Mouse (Mus musculus) liver, embryonic 15.5 days (tissue): ENCODE measurements around the gene Rps12. TPM values are rescaled to one million over a fixed set of nuclear protein-coding genes. Genes with fewer than 3 reads are reported as not detected.
A peak's percentile ranks its signal among the peaks of the same experiment; 100 is the strongest.
"Not testable (repeated sequence)": the region's sequence is repeated elsewhere in the genome, so short reads cannot be mapped to it uniquely, and the experiment has no call there.

ENCODE experiments used
- ATAC-seq: fragments of 200-750 bp; cut with Nextera tagmentation; 2 replicates; pipeline ENCODE4 v1.8.0; 2017; ENCODE audit warnings: moderate number of reproducible peaks, mild to moderate bottlenecking, moderate library complexity; ENCODE audit not compliant: insufficient read depth
- H3K27ac ChIP-seq: fragments of 300-500 bp; sonication (generic); replicated peaks from 2 replicates; pipeline ENCODE4 v1.5.1; 2015; ENCODE audit warnings: mild to moderate bottlenecking, inconsistent platforms
- H3K27me3 ChIP-seq: fragments of 300-500 bp; sonication (generic); 2 replicates; pipeline ENCODE4 v1.6.1; 2015; ENCODE audit warnings: mild to moderate bottlenecking, inconsistent platforms
- H3K36me3 ChIP-seq: fragments of 300-500 bp; sonication (generic); replicated peaks from 2 replicates; pipeline ENCODE4 v1.6.1; 2015; ENCODE audit warnings: moderate library complexity, mild to moderate bottlenecking, inconsistent platforms
- H3K4me1 ChIP-seq: fragments of 300-500 bp; sonication (generic); replicated peaks from 2 replicates; pipeline ENCODE4 v1.6.1; 2015; ENCODE audit warnings: inconsistent platforms
- H3K4me2 ChIP-seq: fragments of 300-500 bp; sonication (generic); 2 replicates; pipeline ENCODE4 v1.6.1; 2015; ENCODE audit warnings: moderate library complexity, mild to moderate bottlenecking, inconsistent platforms
- H3K4me3 ChIP-seq: fragments of 300-500 bp; sonication (generic); replicated peaks from 2 replicates; pipeline ENCODE4 v1.5.1; 2015; ENCODE audit warnings: mild to moderate bottlenecking, inconsistent platforms
- H3K9ac ChIP-seq: fragments of 300-500 bp; sonication (generic); 2 replicates; pipeline ENCODE4 v1.6.1; 2015; ENCODE audit warnings: moderate library complexity, mild to moderate bottlenecking, inconsistent platforms
- H3K9me3 ChIP-seq: fragments of 300-500 bp; sonication (generic); replicated peaks from 2 replicates; pipeline ENCODE4 v1.6.1; 2016; ENCODE audit warnings: inconsistent platforms
- WGBS: fragments of 180-500 bp; shearing (Covaris S2); methylation state at CpG from one replicate; pipeline ENCODE4 v1.1.7; 2015; ENCODE audit warnings: mixed read lengths; ENCODE audit not compliant: insufficient replicate concordance; 5-methylcytosine and 5-hydroxymethylcytosine counted together
- polyA plus RNA-seq: library from polyadenylated mRNA; unstranded; fragments of >200 nt; fragmentation: Nextera tagmentation; extraction: Ambion mirVana; gene quantifications from 2 replicates; pipeline ENCODE4 v1.2.1, GENCODE M21; 2015

Rps12 gene
- polyA plus RNA-seq, 1 experiment from 2014 or later: 126 TPM

- Histone ChIP-seq H3K9me3 (no peaks in the 10 kb centered on the region), H3K4me2 (no peak overlapping the region), H3K36me3 (no peaks in the 10 kb centered on the region; the same call in 1 of the 2 replicates), H3K9ac (no peak overlapping the region), H3K27ac (no peak overlapping the region), H3K4me1 (no peaks in the 10 kb centered on the region), H3K4me3 (no peak overlapping the region), H3K27me3 (no peaks in the 10 kb centered on the region)
- no peak for ATAC-seq
- WGBS: 26% methylated on average over 3 of the region's 3 CpGs
These were observed 15.8 kb upstream of the Rps12 start for GRCm38 (mm10) chr10:23802911-23803310.

- no peaks in the 10 kb centered on the region for H3K9me3 ChIP-seq
- 46% methylated on average over 3 of the region's 3 CpGs for WGBS
- no peak overlapping the region for H3K4me2 ChIP-seq
- H3K4me1 ChIP-seq: 0 out of 2 replicates have a peak, but pooled peaks cover 9% of the 10 kb centered on the region
- no peaks in the 10 kb centered on the region for H3K36me3 ChIP-seq
- H3K9ac ChIP-seq: no peak overlapping the region
- no peak overlapping the region for H3K4me3 ChIP-seq
- H3K27ac ChIP-seq: 0 out of 2 replicates have a peak overlapping the region, but pooled peaks have one; percentile 14
- no peaks in the 10 kb centered on the region for H3K27me3 ChIP-seq
- ATAC-seq: no peak
These were observed 12.9 kb upstream of the Rps12 start for GRCm38 (mm10) chr10:23799933-23800332.

- ATAC-seq: no peak
These were observed 11.1 kb upstream of the Rps12 start for GRCm38 (mm10) chr10:23798142-23798541.

GRCm38 (mm10) chr10:23797606-23798005, 10.5 kb upstream of the Rps12 start:
- H3K9ac ChIP-seq: no peak overlapping the region
- WGBS: 25% methylated on average over 3 of the region's 3 CpGs

More at GRCm38 (mm10) chr10:23798142-23798541, 11.1 kb upstream of the Rps12 start:
- H3K27ac ChIP-seq: no peak overlapping the region
- H3K9ac ChIP-seq: no peak overlapping the region
- no peaks in the 10 kb centered on the region for H3K9me3 ChIP-seq
- H3K4me1 ChIP-seq: 0 out of 2 replicates have a peak, but pooled peaks cover 9% of the 10 kb centered on the region
- WGBS: 56% methylated on average over 1 of the region's 1 CpGs
- H3K36me3 ChIP-seq: no peaks in the 10 kb centered on the region
- no peaks in the 10 kb centered on the region for H3K27me3 ChIP-seq
- H3K4me3 ChIP-seq: no peak overlapping the region
- no peak overlapping the region for H3K4me2 ChIP-seq

GRCm38 (mm10) chr10:23796551-23797503, 9.8 kb upstream of the Rps12 start, which contains the start of gene Slc18b1:
Slc18b1 (plus strand) TSS chr10:23796986.
- 7% methylated on average over 43 of the region's 43 CpGs for WGBS
- Histone ChIP-seq H3K9ac (peak within 1 kb of the TSS; percentile 57), H3K36me3 (no peaks in the 10 kb centered on the region), H3K4me3 (peak within 1 kb of the TSS; percentile 62), H3K27me3 (no peaks in the 10 kb centered on the region), H3K4me2 (peak within 1 kb of the TSS; percentile 79), H3K27ac (no peak within 1 kb of the TSS), H3K4me1 (0 out of 2 replicates have a peak, but pooled peaks cover 9% of the 10 kb centered on the region), H3K9me3 (no peaks in the 10 kb centered on the region)
- ATAC-seq: peak; percentile 51

More at GRCm38 (mm10) chr10:23797606-23798005, 10.5 kb upstream of the Rps12 start:
- peak overlapping the region; percentile 62; the same call in 1 of the 2 replicates for H3K4me3 ChIP-seq
- peak overlapping the region; percentile 79 for H3K4me2 ChIP-seq
- no peak overlapping the region for H3K27ac ChIP-seq
- ATAC-seq: no peak
- H3K27me3 ChIP-seq: no peaks in the 10 kb centered on the region
- H3K9me3 ChIP-seq: no peaks in the 10 kb centered on the region
- 0 out of 2 replicates have a peak, but pooled peaks cover 9% of the 10 kb centered on the region for H3K4me1 ChIP-seq
- H3K36me3 ChIP-seq: no peaks in the 10 kb centered on the region

- Histone ChIP-seq H3K4me2 (peak overlapping the region; percentile 79), H3K9me3 (no peaks in the 10 kb centered on the region), H3K36me3 (no peaks in the 10 kb centered on the region), H3K9ac (no peak overlapping the region), H3K27me3 (no peaks in the 10 kb centered on the region), H3K4me1 (0 out of 2 replicates have a peak, but pooled peaks cover 9% of the 10 kb centered on the region), H3K27ac (no peak overlapping the region), H3K4me3 (no peak overlapping the region)
- no peak for ATAC-seq
- 61% methylated on average over 9 of the region's 9 CpGs for WGBS
These were observed 8.9 kb upstream of the Rps12 start for GRCm38 (mm10) chr10:23795871-23796520.

- peak overlapping the region; percentile 67 for H3K9ac ChIP-seq
- no peak for ATAC-seq
- H3K4me1 ChIP-seq: peaks cover 46% of the 10 kb centered on the region
- no peaks in the 10 kb centered on the region for H3K27me3 ChIP-seq
- peaks cover 30% of the 10 kb centered on the region for H3K36me3 ChIP-seq
- H3K4me3 ChIP-seq: peak overlapping the region; percentile 92
- no peaks in the 10 kb centered on the region for H3K9me3 ChIP-seq
- H3K27ac ChIP-seq: peak overlapping the region; percentile 69
- 3% methylated on average over 8 of the region's 8 CpGs for WGBS
- H3K4me2 ChIP-seq: peak overlapping the region; percentile 76
These were observed 1.1 kb upstream of the Rps12 start for GRCm38 (mm10) chr10:23788056-23788600.

GRCm38 (mm10) chr10:23786631-23787038, 440 bp downstream of the Rps12 start:
- Histone ChIP-seq H3K4me1 (peaks cover 58% of the 10 kb centered on the region), H3K9ac (peak overlapping the region; percentile 87), H3K27ac (peak overlapping the region; percentile 76), H3K4me2 (peak overlapping the region; percentile 82), H3K36me3 (peaks cover 34% of the 10 kb centered on the region), H3K4me3 (peak overlapping the region; percentile 92)
- H3K27me3 ChIP-seq, H3K9me3 ChIP-seq: not testable (repeated sequence)
- WGBS: 0% methylated on average over 23 of the region's 23 CpGs
- peak; percentile 32 for ATAC-seq

- H3K27ac ChIP-seq: peak overlapping the region; percentile 76
These were observed 1.0 kb downstream of the Rps12 start for GRCm38 (mm10) chr10:23786040-23786439.

GRCm38 (mm10) chr10:23785599-23785998, 1.5 kb downstream of the Rps12 start:
- not testable (repeated sequence) for ATAC-seq, H3K27me3 ChIP-seq, H3K9me3 ChIP-seq
- Histone ChIP-seq H3K4me2 (peak overlapping the region; percentile 82), H3K4me1 (peaks cover 69% of the 10 kb centered on the region), H3K27ac (peak overlapping the region; percentile 51; the same call in 1 of the 2 replicates), H3K4me3 (peak overlapping the region; percentile 92), H3K36me3 (peaks cover 34% of the 10 kb centered on the region), H3K9ac (peak overlapping the region; percentile 87)
- WGBS: 11% methylated on average over 7 of the region's 7 CpGs

More at GRCm38 (mm10) chr10:23786040-23786439, 1.0 kb downstream of the Rps12 start:
- Histone ChIP-seq H3K4me2 (peak overlapping the region; percentile 82), H3K36me3 (peaks cover 34% of the 10 kb centered on the region), H3K27me3 (no peaks in the 10 kb centered on the region), H3K4me1 (peaks cover 64% of the 10 kb centered on the region), H3K9ac (peak overlapping the region; percentile 87), H3K9me3 (no peaks in the 10 kb centered on the region), H3K4me3 (peak overlapping the region; percentile 92)
- no peak for ATAC-seq
- under 1% methylated on average over 4 of the region's 4 CpGs for WGBS
